Mouse (Mus musculus) thymus, adult 2 months (tissue): ENCODE results near the gene Cd86.

ENCODE experiments used
- CTCF ChIP-seq: fragments of 200-500 bp; IDR thresholded peaks from 2 replicates; pipeline ENCODE4 v1.5.1; 2012; ENCODE audit warnings: mild to moderate bottlenecking, control low read depth, low read length, moderate library complexity, borderline replicate concordance; ENCODE audit not compliant: control insufficient read depth, poor library complexity, insufficient read depth; ENCODE audit errors: extremely low read depth
- POLR2A ChIP-seq: fragments of 200-500 bp; IDR thresholded peaks from 2 replicates; pipeline ENCODE4 v1.6.1; 2012; ENCODE audit warnings: mild to moderate bottlenecking, low read length, control low read depth, moderate library complexity; ENCODE audit not compliant: control insufficient read depth, poor library complexity, insufficient read depth; ENCODE audit errors: extremely low read depth

DNA sequence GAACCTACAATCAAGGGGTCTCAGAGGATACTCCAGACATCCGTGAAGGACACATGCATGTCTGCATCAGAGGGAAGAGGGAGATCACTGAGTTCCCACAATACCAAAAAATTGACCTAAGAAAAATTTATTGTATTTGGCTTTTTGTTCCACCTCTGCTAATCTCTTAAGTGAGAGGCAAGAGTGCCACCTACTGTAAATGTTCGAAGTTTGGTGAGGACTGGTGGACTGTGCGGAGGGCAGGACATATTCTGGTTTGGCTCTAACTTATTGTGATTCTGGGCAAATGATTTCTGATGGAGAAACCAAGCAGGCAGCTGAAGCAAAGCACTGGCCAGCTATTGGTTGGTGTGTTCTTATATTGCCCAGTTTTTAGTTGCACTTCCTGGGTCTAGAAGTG lies 43.6 kb downstream of the Cd86 start:
- no peak for TF ChIP-seq CTCF
- TF ChIP-seq POLR2A = no peak
